Comparison of ENCODE assay signal across 19 mouse cellular contexts in genomic region chr4:117984206-117984605, GRCm38 (mm10). TPM values are rescaled to one million over a fixed set of nuclear protein-coding genes. Genes with fewer than 3 reads are reported as not detected.
"Had no signal": no experiment of that assay in that cellular context is flagged by ENCODE, and none has a peak within 500 bp of the region (broad histone marks: within the 10 kb centered on the region; RNA-seq: fewer than 3 reads in every experiment).

No protein-coding gene starts in this region.

- H3K9ac ChIP-seq: kidney, embryonic 15.5 days; liver, embryonic 13.5 days; midbrain, embryonic 12.5 days; midbrain, embryonic 15.5 days had no signal

- H3K27me3 ChIP-seq: kidney, embryonic 15.5 days; liver, embryonic 13.5 days; midbrain, embryonic 12.5 days; midbrain, embryonic 15.5 days had no signal

- H3K27ac ChIP-seq: left cerebral cortex, adult 2 months; liver, embryonic 13.5 days; midbrain, embryonic 12.5 days; midbrain, embryonic 15.5 days had no signal

- H3K9me3 ChIP-seq: kidney, embryonic 15.5 days; liver, embryonic 13.5 days; midbrain, embryonic 12.5 days; midbrain, embryonic 15.5 days had no signal

- H3K4me2 ChIP-seq: kidney, embryonic 15.5 days; liver, embryonic 13.5 days; midbrain, embryonic 12.5 days; midbrain, embryonic 15.5 days had no signal

- H3K4me3 ChIP-seq: kidney, embryonic 15.5 days; left cerebral cortex, adult 2 months; liver, embryonic 13.5 days; midbrain, embryonic 12.5 days; midbrain, embryonic 15.5 days had no signal

- ATAC-seq: midbrain, embryonic 15.5 days had no signal

- H3K4me1 ChIP-seq: midbrain, embryonic 15.5 days had no signal

- H3K36me3 ChIP-seq: kidney, embryonic 15.5 days; liver, embryonic 13.5 days; midbrain, embryonic 12.5 days; midbrain, embryonic 15.5 days had no signal

- DNase-seq: kidney, adult 11 months; kidney, adult 8-10 months; kidney, postnatal 10 days; kidney, postnatal 36 days; layer of hippocampus, postnatal 36 days; liver, embryonic 13.5 days; lung, adult 2 months; lung, postnatal 14 days; right cerebral cortex, adult 18-20 months; thymus, adult 18-20 months; thymus, postnatal 36 days had no signal

RNA-seq across cellular contexts. Expression of gene Artn, which starts 54.6 kb away (rescaled TPM):
- total RNA-seq: liver, adult 2 months; megakaryocyte progenitor cell, adult 5-6 weeks; megakaryocyte-erythroid progenitor cell, adult 5-6 weeks; monocyte, adult 5-6 weeks had no signal
